Mouse (Mus musculus): ENCODE measurements around the gene Psmd5.

The Psmd5 gene

GRCm38 (mm10) chr2:34874816-34875345 is at the start of gene Psmd5:
TSS of gene Psmd5 (minus strand) at chr2:34874968.
- DNase-seq: no peak

GRCm38 (mm10) chr2:34922729-34923128 is 48.0 kb upstream of the Psmd5 start:
- no peak for DNase-seq

GRCm38 (mm10) chr2:34920144-34920543 is 45.4 kb upstream of the Psmd5 start:
- peak; percentile 28 to 72 for DNase-seq

- peak in 1 of 2 experiments; percentile 37 for DNase-seq
These were observed 40.3 kb upstream of the Psmd5 start for GRCm38 (mm10) chr2:34915103-34915502.

- no peak for DNase-seq
These were observed 40.0 kb upstream of the Psmd5 start for GRCm38 (mm10) chr2:34914823-34915082.

GRCm38 (mm10) chr2:34914069-34914822 is 39.5 kb upstream of the Psmd5 start:
- DNase-seq: peak in 1 of 2 experiments; percentile 53

- peak; percentile 57 to 73 for DNase-seq
These were observed 38.7 kb upstream of the Psmd5 start, which contains the start of gene Phf19 for GRCm38 (mm10) chr2:34913218-34914068. TSS of gene Phf19 (minus strand) at chr2:34914026.

- DNase-seq: peak; percentile 54 to 61
These were observed 37.8 kb upstream of the Psmd5 start for GRCm38 (mm10) chr2:34912613-34913012.

- no peak for DNase-seq
These were observed 37.1 kb upstream of the Psmd5 start for GRCm38 (mm10) chr2:34911871-34912270.

GRCm38 (mm10) chr2:34909719-34910118 is 35.0 kb upstream of the Psmd5 start:
- no peak for DNase-seq

- DNase-seq: peak; percentile 32 to 49
These were observed 32.3 kb upstream of the Psmd5 start for GRCm38 (mm10) chr2:34906861-34907604.

- no peak for DNase-seq
These were observed 31.7 kb upstream of the Psmd5 start for GRCm38 (mm10) chr2:34906426-34906825.

- DNase-seq: peak; percentile 98 to 99
These were observed 30.2 kb upstream of the Psmd5 start for GRCm38 (mm10) chr2:34904849-34905542.

GRCm38 (mm10) chr2:34903652-34904405 is 29.1 kb upstream of the Psmd5 start:
- DNase-seq: no peak

GRCm38 (mm10) chr2:34903191-34903590 is 28.4 kb upstream of the Psmd5 start:
- no peak for DNase-seq

GRCm38 (mm10) chr2:34902731-34903130 is 28.0 kb upstream of the Psmd5 start:
- DNase-seq: no peak

- no peak for DNase-seq
These were observed 27.0 kb upstream of the Psmd5 start for GRCm38 (mm10) chr2:34901726-34902125.

- DNase-seq: no peak
These were observed 25.6 kb upstream of the Psmd5 start for GRCm38 (mm10) chr2:34900412-34900811.

GRCm38 (mm10) chr2:34899682-34900081 is 24.9 kb upstream of the Psmd5 start:
- DNase-seq: no peak

GRCm38 (mm10) chr2:34897820-34898219 is 23.1 kb upstream of the Psmd5 start:
- DNase-seq: no peak

GRCm38 (mm10) chr2:34896821-34897460 is 22.2 kb upstream of the Psmd5 start:
- no peak for DNase-seq

Measured in thymus, adult 18-20 months (tissue).